Mouse (Mus musculus) embryonic facial prominence, embryonic 12.5 days (tissue): Measurements from ENCODE around the gene Gosr1. TPM values are rescaled to one million over a fixed set of nuclear protein-coding genes. Genes with fewer than 3 reads are reported as not detected.

Experiments
- ATAC-seq: fragments of 200-750 bp; cut with Nextera tagmentation; 2 replicates; pipeline ENCODE4 v1.8.0; 2017; ENCODE audit not compliant: insufficient number of reproducible peaks, insufficient read depth, low FRiP score, low TSS enrichment
- H3K27ac ChIP-seq: fragments of 300-500 bp; sonication (generic); 2 replicates; pipeline ENCODE4 v1.5.1; 2016; ENCODE audit warnings: mild to moderate bottlenecking
- H3K27me3 ChIP-seq: fragments of 300-500 bp; sonication (generic); 2 replicates; pipeline ENCODE4 v1.6.1; 2016; ENCODE audit warnings: mild to moderate bottlenecking, moderate library complexity
- H3K36me3 ChIP-seq: fragments of 300-500 bp; sonication (generic); 2 replicates; pipeline ENCODE4 v1.6.1; 2016; ENCODE audit warnings: mild to moderate bottlenecking
- H3K4me1 ChIP-seq: fragments of 300-500 bp; sonication (generic); 2 replicates; pipeline ENCODE4 v1.6.1; 2016
- H3K4me2 ChIP-seq: fragments of 300-500 bp; sonication (generic); replicated peaks from 2 replicates; pipeline ENCODE4 v1.6.1; 2016; ENCODE audit warnings: mild to moderate bottlenecking, moderate library complexity
- H3K4me3 ChIP-seq: fragments of 300-500 bp; sonication (generic); 2 replicates; pipeline ENCODE4 v1.5.1; 2016; ENCODE audit warnings: mild to moderate bottlenecking
- H3K9ac ChIP-seq: fragments of 300-500 bp; sonication (generic); 2 replicates; pipeline ENCODE4 v1.6.1; 2016; ENCODE audit warnings: mild to moderate bottlenecking, moderate library complexity
- H3K9me3 ChIP-seq: fragments of 300-500 bp; sonication (generic); 2 replicates; pipeline ENCODE4 v1.6.1; 2016; ENCODE audit warnings: mild to moderate bottlenecking, moderate library complexity
- WGBS: fragments of 180-500 bp; shearing (Covaris S2); methylation state at CpG from one replicate; pipeline ENCODE4 v1.1.7; 2016; 5-methylcytosine and 5-hydroxymethylcytosine counted together
- polyA plus RNA-seq: library from polyadenylated mRNA; unstranded; fragments of >200 nt; fragmentation: Nextera tagmentation; extraction: Ambion mirVana; gene quantifications from 2 replicates; pipeline ENCODE4 v1.2.1, GENCODE M21; 2016

Gene Gosr1
- polyA plus RNA-seq, 1 experiment from 2014 or later, result 26.8 TPM

- WGBS, result 85% methylated on average over 3 of the region's 3 CpGs
- peaks cover 59% of the 10 kb centered on the region for H3K36me3 ChIP-seq
- no peak for ATAC-seq
- no peak overlapping the region for H3K27ac ChIP-seq
- no peaks in the 10 kb centered on the region for H3K27me3 ChIP-seq
- no peak overlapping the region for H3K4me3 ChIP-seq
- H3K9me3 ChIP-seq, result no peaks in the 10 kb centered on the region
- H3K4me2 ChIP-seq, result no peak overlapping the region
- H3K9ac ChIP-seq, result no peak overlapping the region
- no peaks in the 10 kb centered on the region for H3K4me1 ChIP-seq
Observed at GRCm38 (mm10) chr11:76734560-76734959, 28.8 kb downstream of the Gosr1 start.

- Histone ChIP-seq H3K27ac (no peak overlapping the region), H3K36me3 (peaks cover 68% of the 10 kb centered on the region)
Observed at GRCm38 (mm10) chr11:76730650-76731049, 32.7 kb downstream of the Gosr1 start.

GRCm38 (mm10) chr11:76728093-76728492 is 35.3 kb downstream of the Gosr1 start:
- H3K27ac ChIP-seq, result no peak overlapping the region
- WGBS, result 93% methylated on average over 11 of the region's 11 CpGs
- no peak overlapping the region for H3K9ac ChIP-seq
- no peak for ATAC-seq
- no peaks in the 10 kb centered on the region for H3K4me1 ChIP-seq
- no peaks in the 10 kb centered on the region for H3K9me3 ChIP-seq
- H3K4me3 ChIP-seq, result no peak overlapping the region
- peaks cover 44% of the 10 kb centered on the region for H3K36me3 ChIP-seq
- no peaks in the 10 kb centered on the region for H3K27me3 ChIP-seq
- no peak overlapping the region for H3K4me2 ChIP-seq

More at GRCm38 (mm10) chr11:76730650-76731049, 32.7 kb downstream of the Gosr1 start:
- Histone ChIP-seq H3K4me1 (no peaks in the 10 kb centered on the region), H3K9me3 (no peaks in the 10 kb centered on the region), H3K27me3 (no peaks in the 10 kb centered on the region), H3K4me3 (no peak overlapping the region), H3K4me2 (no peak overlapping the region), H3K9ac (no peak overlapping the region)
- no peak for ATAC-seq
- 83% methylated on average over 3 of the region's 3 CpGs for WGBS

GRCm38 (mm10) chr11:76723911-76724310 is 39.5 kb downstream of the Gosr1 start:
- no peaks in the 10 kb centered on the region for H3K4me1 ChIP-seq
- ATAC-seq, result no peak
- H3K36me3 ChIP-seq, result peaks cover 13% of the 10 kb centered on the region
- no peak overlapping the region for H3K4me3 ChIP-seq
- no peak overlapping the region for H3K4me2 ChIP-seq
- 80% methylated on average over 8 of the region's 8 CpGs for WGBS
- H3K27me3 ChIP-seq, result no peaks in the 10 kb centered on the region
- H3K9ac ChIP-seq, result no peak overlapping the region
- no peak overlapping the region for H3K27ac ChIP-seq
- no peaks in the 10 kb centered on the region for H3K9me3 ChIP-seq

GRCm38 (mm10) chr11:76717000-76717399 is 46.4 kb downstream of the Gosr1 start:
- H3K9me3 ChIP-seq, result no peaks in the 10 kb centered on the region
- H3K27ac ChIP-seq, result no peak overlapping the region
- H3K4me1 ChIP-seq, result no peaks in the 10 kb centered on the region
- ATAC-seq, result no peak
- no peak overlapping the region for H3K4me3 ChIP-seq
- H3K4me2 ChIP-seq, result no peak overlapping the region
- no peak overlapping the region for H3K9ac ChIP-seq
- 77% methylated on average over 4 of the region's 4 CpGs for WGBS
- H3K27me3 ChIP-seq, result no peaks in the 10 kb centered on the region
- no peaks in the 10 kb centered on the region for H3K36me3 ChIP-seq

GRCm38 (mm10) chr11:76709625-76710452 is 53.5 kb downstream of the Gosr1 start:
- peak; percentile 47 for ATAC-seq
- no peak overlapping the region for H3K9ac ChIP-seq
- no peaks in the 10 kb centered on the region for H3K36me3 ChIP-seq
- H3K27me3 ChIP-seq, result no peaks in the 10 kb centered on the region
- peak overlapping the region; percentile 32 for H3K4me2 ChIP-seq
- H3K4me1 ChIP-seq, result peaks cover 11% of the 10 kb centered on the region
- 18% methylated on average over 15 of the region's 17 CpGs for WGBS
- no peak overlapping the region for H3K4me3 ChIP-seq
- H3K27ac ChIP-seq, result no peak overlapping the region
- H3K9me3 ChIP-seq, result no peaks in the 10 kb centered on the region

GRCm38 (mm10) chr11:76708881-76709280 is 54.5 kb downstream of the Gosr1 start:
- Histone ChIP-seq H3K9me3 (no peaks in the 10 kb centered on the region), H3K4me3 (no peak overlapping the region), H3K27ac (no peak overlapping the region), H3K27me3 (no peaks in the 10 kb centered on the region), H3K4me2 (no peak overlapping the region), H3K9ac (no peak overlapping the region), H3K4me1 (peaks cover 11% of the 10 kb centered on the region), H3K36me3 (no peaks in the 10 kb centered on the region)
- no peak for ATAC-seq
- 38% methylated on average over 1 of the region's 1 CpGs for WGBS

- no peak overlapping the region for H3K4me2 ChIP-seq
- no peak overlapping the region for H3K4me3 ChIP-seq
- no peak overlapping the region for H3K27ac ChIP-seq
- no peaks in the 10 kb centered on the region for H3K36me3 ChIP-seq
- no peaks in the 10 kb centered on the region for H3K27me3 ChIP-seq
- 97% methylated on average over 1 of the region's 1 CpGs for WGBS
- no peak for ATAC-seq
- peaks cover 11% of the 10 kb centered on the region for H3K4me1 ChIP-seq
- no peaks in the 10 kb centered on the region for H3K9me3 ChIP-seq
- no peak overlapping the region for H3K9ac ChIP-seq
Observed at GRCm38 (mm10) chr11:76708066-76708465, 55.3 kb downstream of the Gosr1 start.

GRCm38 (mm10) chr11:76707656-76708055 is 55.7 kb downstream of the Gosr1 start:
- Histone ChIP-seq H3K4me1 (peaks cover 11% of the 10 kb centered on the region), H3K4me2 (no peak overlapping the region), H3K9ac (no peak overlapping the region), H3K9me3 (no peaks in the 10 kb centered on the region), H3K4me3 (no peak overlapping the region), H3K27me3 (no peaks in the 10 kb centered on the region), H3K36me3 (no peaks in the 10 kb centered on the region), H3K27ac (no peak overlapping the region)
- 81% methylated on average over 3 of the region's 3 CpGs for WGBS
- ATAC-seq, result no peak

- WGBS, result 59% methylated on average over 8 of the region's 9 CpGs
- no peak for ATAC-seq
- Histone ChIP-seq H3K9ac (no peak overlapping the region), H3K27me3 (no peaks in the 10 kb centered on the region), H3K4me3 (no peak overlapping the region), H3K36me3 (no peaks in the 10 kb centered on the region), H3K27ac (no peak overlapping the region), H3K4me1 (no peaks in the 10 kb centered on the region), H3K4me2 (no peak overlapping the region), H3K9me3 (no peaks in the 10 kb centered on the region)
Observed at GRCm38 (mm10) chr11:76699626-76700025, 63.8 kb downstream of the Gosr1 start.

- H3K27me3 ChIP-seq, result no peaks in the 10 kb centered on the region
- WGBS, result 65% methylated on average over 6 of the region's 6 CpGs
- no peaks in the 10 kb centered on the region for H3K36me3 ChIP-seq
- H3K4me1 ChIP-seq, result no peaks in the 10 kb centered on the region
- H3K9me3 ChIP-seq, result no peaks in the 10 kb centered on the region
- H3K27ac ChIP-seq, result no peak overlapping the region
- no peak for ATAC-seq
- H3K4me2 ChIP-seq, result no peak overlapping the region
- H3K4me3 ChIP-seq, result no peak overlapping the region
- H3K9ac ChIP-seq, result no peak overlapping the region
Observed at GRCm38 (mm10) chr11:76695810-76696209, 67.6 kb downstream of the Gosr1 start.

GRCm38 (mm10) chr11:76692096-76692495 is 71.3 kb downstream of the Gosr1 start:
- no peaks in the 10 kb centered on the region for H3K4me1 ChIP-seq
- no peaks in the 10 kb centered on the region for H3K27me3 ChIP-seq
- H3K9me3 ChIP-seq, result no peaks in the 10 kb centered on the region
- no peak overlapping the region for H3K9ac ChIP-seq
- no peak overlapping the region for H3K27ac ChIP-seq
- no peaks in the 10 kb centered on the region for H3K36me3 ChIP-seq
- no peak overlapping the region for H3K4me2 ChIP-seq
- no peak for ATAC-seq
- WGBS, result 76% methylated on average over 3 of the region's 3 CpGs
- H3K4me3 ChIP-seq, result no peak overlapping the region
